Mouse (Mus musculus): ENCODE data around the gene Arl15.

DNA sequence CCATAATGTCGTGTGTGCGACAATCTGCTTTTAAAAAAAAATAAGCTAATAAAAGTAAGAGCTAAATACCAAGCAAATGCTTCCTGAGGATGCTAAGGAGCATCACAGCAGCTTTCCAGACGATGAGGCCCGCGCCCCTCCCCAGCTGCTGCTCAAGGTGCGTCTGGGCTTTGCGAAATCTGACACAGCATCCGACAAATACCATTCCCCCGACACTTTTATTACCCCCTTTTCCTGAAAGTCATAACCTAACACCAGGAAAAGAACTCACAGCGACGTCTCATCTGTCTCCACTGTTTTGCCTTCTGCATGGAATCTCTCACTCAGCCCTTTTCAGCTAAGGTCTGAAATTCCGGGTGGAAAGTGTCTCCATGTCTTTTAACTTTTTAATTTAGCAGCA, 330.7 kb downstream of the Arl15 start:
- TF ChIP-seq CTCF (IDR thresholded peaks at IDR 0.05; ENCODE audit: borderline replicate concordance, extremely low read depth, insufficient read depth, insufficient read length) (no peak), POLR2A (IDR thresholded peaks at IDR 0.05; ENCODE audit: borderline replicate concordance, extremely low read depth, insufficient read depth, insufficient read length, poor library complexity, severe bottlenecking) (no peak)

Measured in brain, embryonic 14.5 days (tissue).